Mouse (Mus musculus) cerebellum, adult 2 months (tissue): ENCODE data around the gene Gm9821. TPM values are rescaled to one million over a fixed set of nuclear protein-coding genes. Genes with fewer than 3 reads are reported as not detected.
A peak's percentile ranks its signal among the peaks of the same experiment; 100 is the strongest.

Experiments
- DNase-seq, 2 experiments: peaks; one replicate each; pipeline ENCODE4 v3.0.0; 2021
- H3K27ac ChIP-seq: fragments of 200-500 bp; 2 replicates; pipeline ENCODE4 v1.5.1; 2012; ENCODE audit warnings: low read length, control low read depth, inconsistent platforms; ENCODE audit not compliant: insufficient read depth
- H3K27me3 ChIP-seq: fragments of 200-500 bp; 2 replicates; pipeline ENCODE4 v1.6.1; 2012; ENCODE audit warnings: inconsistent platforms, mild to moderate bottlenecking, low read length, moderate library complexity; ENCODE audit not compliant: control insufficient read depth, insufficient read depth
- H3K4me1 ChIP-seq: fragments of 200-500 bp; 2 replicates; pipeline ENCODE4 v1.6.1; 2011; ENCODE audit warnings: low read length; ENCODE audit not compliant: control insufficient read depth, insufficient read depth
- H3K4me3 ChIP-seq: fragments of 200-500 bp; replicated peaks from 2 replicates; pipeline ENCODE3; 2011; ENCODE audit warnings: mild to moderate bottlenecking, low read depth, low read length, control low read depth; ENCODE audit not compliant: insufficient read depth
- CTCF ChIP-seq: fragments of 200-500 bp; IDR thresholded peaks from 2 replicates; pipeline ENCODE4 v1.5.1; 2011; ENCODE audit warnings: low read depth, mild to moderate bottlenecking, control low read depth, low read length, moderate library complexity, borderline replicate concordance; ENCODE audit not compliant: insufficient read depth
- POLR2A ChIP-seq: fragments of 200-500 bp; IDR thresholded peaks from 2 replicates; pipeline ENCODE4 v1.6.1; 2011; ENCODE audit warnings: low read length, control low read depth, borderline replicate concordance; ENCODE audit not compliant: insufficient read depth
- WGBS: fragments of 180-500 bp; shearing (Covaris S2); methylation state at CpG from one replicate; pipeline ENCODE4 v1.1.7; 2018; 5-methylcytosine and 5-hydroxymethylcytosine counted together
- polyA plus RNA-seq: library from polyadenylated mRNA; depleted of rRNA; stranded (reverse); fragments of >200 nt; gene quantifications from 2 replicates; pipeline ENCODE4 v1.2.3, GENCODE M21; 2012

Gene Gm9821
- polyA plus RNA-seq, 1 experiment: not detected

DNA sequence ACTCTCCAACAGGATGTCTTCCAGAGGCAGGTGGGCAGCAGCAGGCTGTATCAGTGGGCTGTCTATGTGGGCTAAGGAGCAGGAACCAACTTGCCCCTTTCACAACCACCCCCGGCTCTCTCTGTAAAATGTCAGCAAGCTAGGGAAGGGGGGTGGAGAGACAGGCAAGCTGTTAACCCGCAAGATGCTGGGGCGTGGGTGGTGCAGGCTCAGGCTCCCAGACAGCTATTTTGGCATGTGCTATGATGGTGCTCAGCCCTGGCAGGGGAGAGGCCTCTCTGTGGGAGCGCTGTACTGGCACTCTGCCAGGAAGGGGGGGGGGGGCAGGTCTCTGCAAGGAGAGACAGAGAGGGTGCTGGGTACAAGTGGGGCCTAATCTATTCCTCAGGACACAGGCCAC lies 11.6 kb downstream of the Gm9821 start:
- H3K27ac ChIP-seq: peak overlapping the region; percentile 77
- TF ChIP-seq CTCF (no peak), POLR2A (no peak)
- H3K4me3 ChIP-seq: peak overlapping the region; percentile 23
- 1% methylated on average over 4 of the region's 4 CpGs for WGBS
- H3K27me3 ChIP-seq: no peaks in the 10 kb centered on the region
- H3K4me1 ChIP-seq: peaks cover 69% of the 10 kb centered on the region
- DNase-seq: peak; percentile 56 to 62

DNA sequence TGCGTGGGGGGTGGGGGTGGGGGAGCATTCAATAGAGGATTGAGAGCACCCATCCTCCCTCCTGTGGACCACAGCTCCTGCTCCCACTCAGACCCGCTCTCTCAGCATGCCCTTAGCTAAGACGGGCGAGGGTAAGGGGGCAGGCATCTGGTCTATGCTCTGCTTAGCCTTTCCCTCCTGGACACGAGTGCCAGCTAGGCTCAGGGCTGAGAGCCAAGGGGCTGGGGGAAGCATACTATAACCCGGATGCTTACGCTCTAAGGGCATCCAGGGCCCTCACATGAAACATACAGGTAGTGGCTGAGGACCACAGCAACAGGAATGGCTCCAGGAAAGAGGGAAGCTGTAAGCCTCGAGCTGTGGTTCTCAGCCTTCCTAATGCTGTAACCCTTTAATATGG lies 12.5 kb downstream of the Gm9821 start:
- 34% methylated on average over 8 of the region's 8 CpGs for whole genome bisulfite sequencing
- H3K4me1 ChIP-seq: peaks cover 66% of the 10 kb centered on the region
- no peaks in the 10 kb centered on the region for H3K27me3 ChIP-seq
- DNase-seq: no peak
- H3K27ac ChIP-seq: peak overlapping the region; percentile 45
- no peak for TF ChIP-seq CTCF
- TF ChIP-seq POLR2A: no peak
- H3K4me3 ChIP-seq: no peak overlapping the region

DNA sequence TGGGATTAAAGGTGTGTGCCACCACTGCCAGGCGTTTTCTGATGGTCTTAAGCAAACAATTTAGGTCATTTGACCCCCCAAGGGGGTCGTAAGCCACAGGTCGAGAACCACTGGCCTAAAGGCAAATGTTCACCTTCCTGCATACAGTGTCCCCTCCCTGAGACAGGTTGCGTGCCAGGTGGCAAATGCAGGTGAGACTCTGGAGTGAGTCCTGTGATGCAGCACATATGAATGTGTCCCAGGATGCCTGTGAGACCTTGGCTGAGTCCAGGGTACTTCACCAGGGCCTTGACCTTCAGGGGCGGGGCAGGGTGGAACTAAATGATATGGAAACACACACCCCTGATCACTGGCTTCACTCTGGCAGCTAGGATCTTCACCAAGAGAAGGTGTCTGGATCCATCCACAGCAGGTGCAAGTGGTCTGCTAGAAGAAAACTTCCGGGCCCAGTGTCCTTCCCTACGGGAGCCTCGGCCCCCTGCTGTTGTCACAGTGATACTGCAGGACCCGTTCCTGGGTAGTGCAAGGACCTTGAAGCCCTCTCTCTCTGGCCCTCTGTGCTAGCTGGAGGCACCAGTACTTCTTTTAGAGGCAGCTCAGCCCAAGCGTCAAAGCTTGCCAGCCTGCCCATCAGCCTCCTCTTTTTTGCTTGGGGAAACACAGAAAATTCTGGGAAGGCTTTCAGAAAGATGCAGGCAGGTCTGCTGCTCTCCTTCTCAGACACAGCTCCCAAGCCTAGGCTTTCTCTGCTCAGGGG lies 13.4 kb downstream of the Gm9821 start:
- TF ChIP-seq CTCF (no peak; the same call in 1 of the 2 replicates), POLR2A (no peak)
- Histone ChIP-seq H3K4me1 (peaks cover 59% of the 10 kb centered on the region), H3K27ac (peak overlapping the region; percentile 90), H3K4me3 (no peak overlapping the region), H3K27me3 (no peaks in the 10 kb centered on the region)
- WGBS: 39% methylated on average over 10 of the region's 10 CpGs
- peak in 1 of 2 experiments; percentile 66 for DNase-seq

DNA sequence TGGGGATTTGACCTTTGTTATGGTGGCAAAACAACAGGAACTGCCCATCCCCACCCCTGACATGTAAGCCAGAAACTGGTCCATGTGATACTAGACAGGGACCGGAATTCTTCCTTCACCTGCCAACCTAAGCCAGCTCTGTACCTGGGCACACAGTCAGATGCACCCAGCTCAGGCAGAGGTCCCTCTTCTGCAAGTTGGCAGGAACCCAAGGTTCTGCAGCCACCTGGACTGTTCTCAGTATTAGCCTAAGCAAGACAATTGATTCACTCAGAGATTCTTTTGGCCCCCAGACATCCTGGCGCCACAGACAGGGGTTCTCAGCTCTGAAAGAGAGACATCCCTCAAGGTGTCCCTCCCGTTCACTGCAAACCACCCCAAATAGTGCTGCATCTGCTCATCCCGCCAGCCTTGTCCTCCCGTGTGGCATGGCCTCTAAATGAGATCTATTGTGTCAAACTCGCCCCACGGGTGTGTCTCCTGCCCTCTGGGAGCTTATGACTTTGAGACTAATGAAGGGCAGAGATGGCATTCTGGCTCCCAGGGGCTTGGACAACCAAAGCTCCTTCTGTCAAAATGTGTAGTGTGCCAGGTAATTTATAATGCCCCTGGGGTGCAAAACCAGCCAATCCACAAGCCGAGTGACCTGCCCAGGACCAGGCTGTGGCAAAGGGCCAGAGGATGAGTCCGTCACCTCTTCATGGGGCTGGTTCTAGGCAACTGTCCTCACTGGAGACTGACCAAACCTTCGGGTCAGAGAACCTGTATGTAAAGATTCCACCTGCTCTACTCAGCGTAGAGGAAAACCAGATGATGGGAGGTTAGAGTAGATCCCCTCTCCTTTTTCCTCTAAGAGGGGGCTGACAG lies 14.3 kb downstream of the Gm9821 start:
- 8% methylated on average over 11 of the region's 11 CpGs for WGBS
- DNase-seq: peak; percentile 85 to 95
- H3K4me1 ChIP-seq: peaks cover 56% of the 10 kb centered on the region
- peak overlapping the region; percentile 90 for H3K27ac ChIP-seq
- peak overlapping the region; percentile 34 for H3K4me3 ChIP-seq
- TF ChIP-seq CTCF (no peak), POLR2A (peak; percentile 15; the same call in 1 of the 2 replicates)
- no peaks in the 10 kb centered on the region for H3K27me3 ChIP-seq

DNA sequence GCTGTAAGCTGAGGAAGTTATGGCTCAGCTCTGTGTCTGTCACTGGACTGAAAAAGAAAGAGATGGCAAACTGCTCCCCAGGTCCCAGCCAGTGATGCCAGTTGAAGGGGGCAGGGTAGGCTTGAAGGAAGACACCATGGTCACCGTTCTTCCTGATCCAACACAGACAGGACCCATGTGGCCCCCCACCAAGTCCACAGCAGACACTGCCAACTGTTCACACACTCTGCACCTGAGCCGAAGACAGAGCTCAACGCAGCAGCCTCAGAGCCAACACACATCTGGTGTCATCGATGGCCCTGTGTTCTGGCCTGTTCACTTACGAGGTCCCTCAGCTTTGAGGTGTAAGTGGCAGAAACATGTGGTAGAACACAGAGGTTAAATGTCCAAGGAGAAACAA lies 15.0 kb downstream of the Gm9821 start:
- TF ChIP-seq CTCF (no peak), POLR2A (no peak)
- peak in 1 of 2 experiments; percentile 49 for DNase-seq
- WGBS: 25% methylated on average over 5 of the region's 5 CpGs
- peaks cover 50% of the 10 kb centered on the region for H3K4me1 ChIP-seq
- peak overlapping the region; percentile 34 for H3K4me3 ChIP-seq
- H3K27me3 ChIP-seq: no peaks in the 10 kb centered on the region
- peak overlapping the region; percentile 90 for H3K27ac ChIP-seq

DNA sequence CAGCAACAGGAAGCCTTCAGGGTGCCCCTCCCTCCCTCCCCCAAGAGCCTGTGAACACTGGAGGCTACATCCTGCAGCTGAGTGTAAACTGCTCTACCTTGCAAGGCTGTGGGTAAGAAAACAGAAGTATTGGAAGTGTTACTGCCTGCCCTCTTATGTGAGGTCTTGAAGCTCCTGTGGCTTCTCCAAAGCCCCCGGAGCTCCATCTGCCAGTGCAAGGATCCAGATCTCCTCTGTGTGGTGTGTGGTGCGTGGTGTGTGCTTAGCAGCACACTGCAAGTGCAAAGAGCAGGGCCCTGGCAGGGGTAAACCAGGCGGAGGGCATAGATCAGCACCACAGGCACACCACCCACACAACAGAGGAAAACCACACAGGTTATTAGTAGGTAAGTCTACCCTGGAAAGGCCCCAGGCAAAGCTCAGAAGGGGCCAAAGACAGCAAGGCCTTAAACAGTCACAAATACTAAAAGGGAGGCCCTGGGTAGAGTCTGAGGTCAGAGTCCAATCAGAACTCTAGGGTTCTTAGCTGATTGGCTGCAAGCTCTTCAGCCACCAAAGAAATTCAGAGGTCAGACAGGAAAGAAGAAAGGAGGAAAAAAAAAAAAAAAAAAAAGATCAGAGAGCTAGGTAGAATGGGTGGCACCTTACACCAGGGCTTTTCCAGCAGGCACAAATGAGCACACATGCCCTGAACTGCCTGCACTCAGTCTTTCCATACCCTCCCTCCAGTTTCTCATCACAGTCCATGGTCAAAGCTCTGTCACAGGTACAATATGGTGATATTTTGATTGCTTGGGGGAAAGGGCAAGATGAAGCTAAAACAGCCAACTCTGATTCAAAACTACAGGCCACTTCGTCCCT lies 16.6 kb downstream of the Gm9821 start:
- peaks cover 33% of the 10 kb centered on the region for H3K4me1 ChIP-seq
- peak overlapping the region; percentile 96 for H3K27ac ChIP-seq

DNA sequence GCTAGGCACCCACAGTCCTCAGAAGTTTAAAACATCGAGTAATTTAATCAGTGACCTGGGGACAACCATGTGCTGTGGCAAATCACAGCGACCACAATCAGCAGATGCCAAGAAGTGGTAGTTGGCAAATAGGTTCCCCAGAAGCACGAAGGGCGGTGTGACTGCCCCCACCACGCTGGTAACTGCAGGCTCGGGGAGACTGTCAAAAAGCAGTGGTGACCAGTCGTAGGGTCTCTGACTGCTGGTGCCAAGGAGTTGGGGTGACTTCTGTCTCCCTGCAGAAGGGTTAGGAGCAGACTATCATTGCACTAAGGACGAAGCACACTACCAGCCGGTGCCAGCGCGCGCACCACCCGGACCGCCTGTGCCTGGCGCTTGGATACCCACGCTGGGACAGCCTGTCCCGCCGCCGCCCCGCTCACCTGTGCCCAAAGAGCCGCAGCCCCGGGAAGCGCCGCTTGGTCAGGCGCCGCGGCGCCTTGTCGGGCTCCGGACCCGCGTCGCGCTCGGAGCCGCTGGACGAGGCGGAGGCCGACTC lies 17.4 kb downstream of the Gm9821 start:
- DNase-seq: peak; percentile 69 to 73
- no peak for TF ChIP-seq CTCF
- no peak for TF ChIP-seq POLR2A

More for the DNA sequence above, 16.6 kb downstream of the Gm9821 start:
- peak overlapping the region; percentile 100 for H3K4me3 ChIP-seq
- peak in 1 of 2 experiments; percentile 62 for DNase-seq
- TF ChIP-seq POLR2A (0 out of 2 replicates have a peak, but pooled peaks have one; percentile 11), CTCF (no peak)
- WGBS: 7% methylated on average over 4 of the region's 4 CpGs
- H3K27me3 ChIP-seq: no peaks in the 10 kb centered on the region

More for the DNA sequence above, 17.4 kb downstream of the Gm9821 start:
- WGBS: under 1% methylated on average over 39 of the region's 39 CpGs
- H3K27ac ChIP-seq: peak overlapping the region; percentile 96
- no peaks in the 10 kb centered on the region for H3K27me3 ChIP-seq
- peaks cover 29% of the 10 kb centered on the region for H3K4me1 ChIP-seq
- peak overlapping the region; percentile 100 for H3K4me3 ChIP-seq
